Mouse (Mus musculus): ENCODE data around the gene Lmntd1. TPM values are rescaled to one million over a fixed set of nuclear protein-coding genes. Genes with fewer than 3 reads are reported as not detected.

Gene Lmntd1
- not detected in 2 replicates for polyA plus RNA-seq (2012; rRNA removed)

DNA sequence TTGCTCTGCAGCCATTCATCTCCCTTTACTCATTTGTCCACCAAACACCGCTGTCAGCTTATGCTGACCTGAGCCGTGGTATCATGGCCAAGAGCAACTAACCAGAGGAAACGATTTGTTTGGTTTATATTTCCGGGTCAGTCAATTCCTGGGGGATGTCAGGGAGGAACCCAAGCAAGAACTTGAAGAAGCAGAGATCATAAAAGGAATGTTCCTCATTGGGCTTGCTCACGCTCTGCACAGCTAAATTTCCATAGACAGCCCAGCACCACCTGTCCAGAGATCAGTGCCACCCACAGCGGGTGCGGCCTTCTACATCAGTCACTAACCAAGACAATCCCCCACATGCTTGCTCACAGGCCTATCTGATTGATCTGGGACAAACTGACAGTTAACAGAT, at the start of gene Lmntd1:
Gene Lmntd1, minus strand, starts transcription at position 101 of the 400 bp plus-strand sequence.
- Histone ChIP-seq H3K27me3 (ENCODE audit: control insufficient read depth, insufficient read depth, low read length) (no peaks in the 10 kb centered on the region), H3K4me3 (ENCODE audit: low read depth, low read length) (no peak within 1 kb of the TSS), H3K36me3 (ENCODE audit: control insufficient read depth, insufficient read depth, low read length) (no peaks in the 10 kb centered on the region), H3K27ac (ENCODE audit: insufficient read depth, low read depth, low read length) (no peak within 1 kb of the TSS), H3K4me1 (ENCODE audit: control insufficient read depth, insufficient read depth, insufficient read length, low read length) (no peaks in the 10 kb centered on the region; the same call in 1 of the 2 replicates)
- TF ChIP-seq POLR2A (IDR thresholded peaks at IDR 0.05; ENCODE audit: low read depth, low read length) (no peak), CTCF (IDR thresholded peaks at IDR 0.05; ENCODE audit: extremely low read depth, insufficient read length, insufficient replicate concordance, low read depth, low read length) (no peak)
- WGBS: 74% methylated on average over 7 of the region's 7 CpGs

DNA sequence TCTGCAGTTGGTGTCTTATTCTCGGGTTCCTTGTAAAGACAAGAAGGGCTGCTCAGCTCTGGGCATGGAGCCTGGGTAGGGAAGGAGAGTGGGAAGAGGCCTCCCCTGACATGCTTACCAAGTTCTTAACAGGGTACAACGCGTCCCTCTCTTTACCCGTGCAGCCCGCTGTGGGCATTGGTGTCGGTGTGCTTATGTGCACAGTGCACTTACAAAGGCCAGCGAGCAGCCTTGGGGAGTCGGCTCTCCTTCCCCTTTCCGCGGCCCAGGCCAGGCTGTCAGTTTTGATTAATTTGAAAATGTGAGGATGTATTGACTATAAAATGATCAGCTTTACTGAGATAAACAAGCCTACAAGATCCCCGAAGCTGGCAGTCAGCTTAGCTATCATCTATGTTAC, 46.8 kb upstream of the Lmntd1 start:
- TF ChIP-seq POLR2A (IDR thresholded peaks at IDR 0.05; ENCODE audit: low read depth, low read length) (no peak), CTCF (IDR thresholded peaks at IDR 0.05; ENCODE audit: extremely low read depth, insufficient read length, insufficient replicate concordance, low read depth, low read length) (no peak)

DNA sequence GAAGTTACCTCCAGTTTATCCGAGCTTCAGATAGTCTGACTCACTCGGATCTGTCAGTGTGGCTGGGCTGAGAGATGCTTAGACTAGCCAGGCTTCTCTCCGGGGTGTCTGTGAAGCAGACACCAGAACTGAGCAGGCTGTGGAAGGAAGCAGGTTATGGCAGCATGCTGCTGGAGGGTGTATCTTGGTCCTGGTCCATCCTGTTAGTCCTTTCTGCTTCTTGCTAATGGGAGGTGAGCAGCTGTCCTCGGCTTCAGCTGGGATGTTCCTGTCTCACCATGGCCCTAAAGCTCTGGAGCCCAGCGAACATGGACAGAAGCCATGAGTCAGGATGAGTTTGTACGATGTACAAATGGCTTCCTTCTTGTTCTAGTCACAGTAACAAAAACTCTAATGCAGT, 45.0 kb upstream of the Lmntd1 start:
- H3K27ac ChIP-seq (ENCODE audit: insufficient read depth, low read depth, low read length): no peak overlapping the region
- 70% methylated on average over 6 of the region's 6 CpGs for WGBS
- no peak for TF ChIP-seq CTCF (IDR thresholded peaks at IDR 0.05; ENCODE audit: extremely low read depth, insufficient read length, insufficient replicate concordance, low read depth, low read length)
- no peaks in the 10 kb centered on the region for H3K4me1 ChIP-seq (ENCODE audit: control insufficient read depth, insufficient read depth, insufficient read length, low read length)
- H3K36me3 ChIP-seq (ENCODE audit: control insufficient read depth, insufficient read depth, low read length): no peaks in the 10 kb centered on the region
- H3K4me3 ChIP-seq (ENCODE audit: low read depth, low read length): no peak overlapping the region
- H3K27me3 ChIP-seq (ENCODE audit: control insufficient read depth, insufficient read depth, low read length): no peaks in the 10 kb centered on the region

More for the DNA sequence above, 46.8 kb upstream of the Lmntd1 start:
- WGBS: 64% methylated on average over 11 of the region's 11 CpGs
- Histone ChIP-seq H3K27ac (ENCODE audit: insufficient read depth, low read depth, low read length) (no peak overlapping the region), H3K27me3 (ENCODE audit: control insufficient read depth, insufficient read depth, low read length) (no peaks in the 10 kb centered on the region), H3K4me1 (ENCODE audit: control insufficient read depth, insufficient read depth, insufficient read length, low read length) (no peaks in the 10 kb centered on the region), H3K36me3 (ENCODE audit: control insufficient read depth, insufficient read depth, low read length) (no peaks in the 10 kb centered on the region), H3K4me3 (ENCODE audit: low read depth, low read length) (no peak overlapping the region)

DNA sequence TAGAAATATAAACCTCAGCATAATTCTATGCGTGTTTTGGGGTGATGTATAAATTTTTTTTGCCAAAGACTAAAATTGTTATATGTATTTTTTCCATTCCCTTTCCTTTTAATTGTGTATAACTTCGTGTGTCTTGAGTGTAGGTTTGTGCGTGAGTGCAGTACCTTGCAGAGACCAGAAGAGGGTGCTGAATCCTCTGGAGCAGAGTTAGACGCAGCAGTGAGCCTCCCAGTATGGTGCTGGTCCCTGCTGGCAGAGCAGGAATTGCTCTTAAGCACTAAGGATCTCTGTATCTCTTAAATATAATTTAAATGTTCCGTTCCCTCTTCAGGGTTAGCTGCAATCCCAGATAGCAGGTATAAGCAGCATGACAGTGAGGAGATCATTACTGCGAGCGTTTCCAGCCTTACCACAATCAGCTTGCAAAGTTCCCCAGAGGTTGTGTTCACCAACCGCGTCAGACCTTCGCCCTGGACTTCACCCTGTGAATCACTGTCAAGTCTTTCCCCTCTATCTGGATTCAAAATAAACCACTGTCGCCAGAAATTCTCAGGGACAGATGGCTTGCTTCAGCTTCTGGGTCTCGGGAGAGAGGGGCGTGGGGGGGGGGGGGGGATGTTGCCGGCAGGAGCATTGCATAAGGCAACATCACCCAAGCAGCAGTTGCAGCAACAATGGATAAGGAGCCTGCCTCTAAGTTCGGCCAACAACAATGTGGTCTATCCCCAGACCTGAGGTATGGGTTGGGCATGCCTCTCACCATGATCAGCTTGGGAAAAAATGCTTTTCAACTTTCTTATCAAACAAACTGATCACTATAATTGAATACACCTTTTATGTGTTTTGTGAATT, 42.8 kb upstream of the Lmntd1 start:
- TF ChIP-seq POLR2A (IDR thresholded peaks at IDR 0.05; ENCODE audit: low read depth, low read length) (no peak), CTCF (IDR thresholded peaks at IDR 0.05; ENCODE audit: extremely low read depth, insufficient read length, insufficient replicate concordance, low read depth, low read length) (0 out of 2 replicates have a peak, but pooled peaks have one; percentile 8)
- Histone ChIP-seq H3K27me3 (ENCODE audit: control insufficient read depth, insufficient read depth, low read length) (no peaks in the 10 kb centered on the region), H3K4me3 (ENCODE audit: low read depth, low read length) (no peak overlapping the region), H3K27ac (ENCODE audit: insufficient read depth, low read depth, low read length) (no peak overlapping the region), H3K36me3 (ENCODE audit: control insufficient read depth, insufficient read depth, low read length) (no peaks in the 10 kb centered on the region), H3K4me1 (ENCODE audit: control insufficient read depth, insufficient read depth, insufficient read length, low read length) (no peaks in the 10 kb centered on the region)
- 82% methylated on average over 15 of the region's 15 CpGs for WGBS

DNA sequence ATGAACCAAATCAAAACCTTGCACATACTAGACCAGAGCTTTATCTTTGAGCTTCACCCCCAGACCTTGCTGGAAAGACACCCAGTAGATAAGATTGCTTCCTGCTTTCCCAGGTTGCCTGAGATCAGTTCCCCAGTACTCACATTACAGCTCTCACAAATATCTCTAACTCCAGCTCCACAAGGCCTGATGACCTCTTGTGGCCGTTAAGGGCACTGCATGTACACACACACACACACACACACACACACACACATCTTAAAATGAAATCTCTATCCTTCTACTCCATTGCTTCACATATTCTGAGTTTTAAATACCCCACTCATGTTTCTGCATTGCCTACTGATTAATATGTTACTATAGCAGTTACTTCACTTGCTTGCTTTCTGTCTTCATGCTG, 41.6 kb upstream of the Lmntd1 start:
- H3K36me3 ChIP-seq (ENCODE audit: control insufficient read depth, insufficient read depth, low read length): no peaks in the 10 kb centered on the region
- H3K27ac ChIP-seq (ENCODE audit: insufficient read depth, low read depth, low read length): no peak overlapping the region
- H3K4me1 ChIP-seq (ENCODE audit: control insufficient read depth, insufficient read depth, insufficient read length, low read length): no peaks in the 10 kb centered on the region
- TF ChIP-seq POLR2A (IDR thresholded peaks at IDR 0.05; ENCODE audit: low read depth, low read length) (no peak), CTCF (IDR thresholded peaks at IDR 0.05; ENCODE audit: extremely low read depth, insufficient read length, insufficient replicate concordance, low read depth, low read length) (no peak)
- no peaks in the 10 kb centered on the region for H3K27me3 ChIP-seq (ENCODE audit: control insufficient read depth, insufficient read depth, low read length)
- 72% methylated on average over 1 of the region's 1 CpGs for WGBS
- H3K4me3 ChIP-seq (ENCODE audit: low read depth, low read length): no peak overlapping the region

DNA sequence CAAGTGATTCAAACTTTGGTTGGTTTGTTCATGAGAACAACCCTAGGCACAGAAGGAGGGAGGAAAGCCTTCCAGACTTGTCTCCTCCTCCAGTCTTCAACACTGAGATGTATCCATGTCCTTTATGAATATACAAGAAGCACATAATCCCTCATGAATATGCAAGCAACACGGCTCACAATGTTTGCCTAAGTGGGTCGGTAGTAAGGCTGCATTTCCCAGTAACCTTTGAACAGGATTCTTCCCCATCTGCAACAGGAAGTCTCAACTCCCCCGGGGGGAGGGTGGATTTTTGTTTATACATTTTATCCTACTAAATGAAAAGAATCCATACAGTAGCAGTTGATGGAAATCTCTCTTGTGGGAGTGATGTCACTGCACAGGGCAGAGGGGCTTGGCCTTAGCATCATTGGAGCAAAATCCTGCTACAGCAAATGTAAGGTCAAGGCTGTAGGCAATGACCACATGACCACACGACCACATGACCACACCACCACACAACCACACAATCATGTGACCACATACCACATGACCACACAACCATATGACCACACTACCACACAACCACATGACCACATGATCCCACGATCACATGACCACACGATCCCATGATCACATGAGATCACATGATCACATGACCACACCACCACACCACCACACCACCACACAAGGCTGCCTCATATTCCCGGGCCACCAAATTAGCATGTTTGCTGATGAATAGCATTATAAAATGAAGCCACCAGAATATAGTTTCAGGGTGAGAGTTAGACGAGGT, 40.1 kb upstream of the Lmntd1 start:
- H3K4me1 ChIP-seq (ENCODE audit: control insufficient read depth, insufficient read depth, insufficient read length, low read length): no peaks in the 10 kb centered on the region
- 57% methylated on average over 8 of the region's 8 CpGs for WGBS
- H3K27ac ChIP-seq (ENCODE audit: insufficient read depth, low read depth, low read length): no peak overlapping the region
- H3K27me3 ChIP-seq (ENCODE audit: control insufficient read depth, insufficient read depth, low read length): no peaks in the 10 kb centered on the region
- H3K36me3 ChIP-seq (ENCODE audit: control insufficient read depth, insufficient read depth, low read length): no peaks in the 10 kb centered on the region
- no peak for TF ChIP-seq POLR2A (IDR thresholded peaks at IDR 0.05; ENCODE audit: low read depth, low read length)
- TF ChIP-seq CTCF (IDR thresholded peaks at IDR 0.05; ENCODE audit: extremely low read depth, insufficient read length, insufficient replicate concordance, low read depth, low read length): no peak
- no peak overlapping the region for H3K4me3 ChIP-seq (ENCODE audit: low read depth, low read length)

DNA sequence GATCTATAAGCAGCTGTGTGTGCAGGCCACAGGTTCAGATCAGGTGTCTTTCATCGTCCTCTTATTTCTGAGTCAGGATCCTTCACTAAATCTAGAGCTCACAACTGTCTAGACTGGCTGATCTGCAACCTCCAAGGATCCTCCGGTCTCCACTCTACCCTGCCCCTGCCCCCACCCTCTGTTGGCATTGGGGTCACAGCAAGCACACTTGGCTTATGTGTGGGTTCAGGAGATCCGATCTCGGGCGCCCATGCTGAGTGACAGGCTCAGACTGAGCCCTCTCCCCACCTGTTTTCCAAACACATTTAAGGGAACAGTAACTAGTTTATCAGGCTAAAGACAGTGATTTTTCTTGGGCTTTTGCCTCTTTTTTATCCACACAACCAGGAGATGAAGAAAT, 39.5 kb upstream of the Lmntd1 start:
- Histone ChIP-seq H3K27ac (ENCODE audit: insufficient read depth, low read depth, low read length) (no peak overlapping the region), H3K36me3 (ENCODE audit: control insufficient read depth, insufficient read depth, low read length) (no peaks in the 10 kb centered on the region)
- 79% methylated on average over 5 of the region's 5 CpGs for WGBS

More for the DNA sequence above, 39.5 kb upstream of the Lmntd1 start:
- Histone ChIP-seq H3K27me3 (ENCODE audit: control insufficient read depth, insufficient read depth, low read length) (no peaks in the 10 kb centered on the region), H3K4me1 (ENCODE audit: control insufficient read depth, insufficient read depth, insufficient read length, low read length) (no peaks in the 10 kb centered on the region), H3K4me3 (ENCODE audit: low read depth, low read length) (no peak overlapping the region)
- TF ChIP-seq CTCF (IDR thresholded peaks at IDR 0.05; ENCODE audit: extremely low read depth, insufficient read length, insufficient replicate concordance, low read depth, low read length): no peak
- TF ChIP-seq POLR2A (IDR thresholded peaks at IDR 0.05; ENCODE audit: low read depth, low read length): no peak

All from small intestine, adult 2 months (tissue).